Mouse (Mus musculus): Measurements from ENCODE around the gene 2210016F16Rik. TPM values are rescaled to one million over a fixed set of nuclear protein-coding genes. Genes with fewer than 3 reads are reported as not detected.

Gene 2210016F16Rik
- polyA plus RNA-seq, 1 experiment from 2014 or later = 27.3 TPM

MicroRNAs within 50 kb of the gene (microRNA counts, 519-probe panel; counts per million panel counts)
- 4,652 counts per million, percentile 88 among the panel's probes with 10 or more counts for microRNA mmu-miR-7a

Small RNA genes lying within 50 kb of the gene (microRNA-seq; reads per million reads assigned to microRNA genes)
- 351 reads per million, percentile 62 among the genes with 10 or more reads in this experiment for gene Mir7-1

Other genes starting within 250 kb of the 2210016F16Rik start
- 62.0 and 68.1 TPM in 2 replicates for gene Idnk, start 227.6 kb downstream of the 2210016F16Rik start, polyA plus RNA-seq (2016; fragmentation: Nextera tagmentation; extraction: Ambion mirVana)
- gene Ubqln1, start 169.6 kb downstream of the 2210016F16Rik start, polyA plus RNA-seq (2016; fragmentation: Nextera tagmentation; extraction: Ambion mirVana) = 161 and 169 TPM in 2 replicates
- 42.7 and 44.0 TPM in 2 replicates for gene Gkap1, start 109.5 kb downstream of the 2210016F16Rik start, polyA plus RNA-seq (2016; fragmentation: Nextera tagmentation; extraction: Ambion mirVana)
- 2.4 and 2.5 TPM in 2 replicates for gene Kif27, start 26.1 kb downstream of the 2210016F16Rik start, polyA plus RNA-seq (2016; fragmentation: Nextera tagmentation; extraction: Ambion mirVana)
- 29.6 and 32.1 TPM in 2 replicates for gene Rmi1, start 17.0 kb upstream of the 2210016F16Rik start, polyA plus RNA-seq (2016; fragmentation: Nextera tagmentation; extraction: Ambion mirVana)
- 1,934 and 2,030 TPM in 2 replicates for gene Hnrnpk, start 18.1 kb upstream of the 2210016F16Rik start, polyA plus RNA-seq (2016; fragmentation: Nextera tagmentation; extraction: Ambion mirVana)
- gene Slc28a3, start 225.7 kb upstream of the 2210016F16Rik start, polyA plus RNA-seq (2016; fragmentation: Nextera tagmentation; extraction: Ambion mirVana) = not detected in 2 replicates